Mouse (Mus musculus) thymus, adult 2 months (tissue): Measurements from ENCODE around the gene 1700015F17Rik. TPM values are rescaled to one million over a fixed set of nuclear protein-coding genes. Genes with fewer than 3 reads are reported as not detected.
A peak's percentile ranks its signal among the peaks of the same experiment; 100 is the strongest.

ENCODE experiments used
- DNase-seq: peaks from one replicate; pipeline ENCODE4 v3.0.0; 2021
- H3K27ac ChIP-seq: fragments of 200-500 bp; 2 replicates; pipeline ENCODE4 v1.5.1; 2012; ENCODE audit warnings: low read length, control low read depth; ENCODE audit not compliant: control insufficient read depth, insufficient read depth
- H3K27me3 ChIP-seq: fragments of 200-500 bp; 2 replicates; pipeline ENCODE4 v1.6.1; 2012; ENCODE audit warnings: mild to moderate bottlenecking, low read length, moderate library complexity, mixed read lengths; ENCODE audit not compliant: control insufficient read depth, insufficient read depth
- H3K36me3 ChIP-seq: fragments of 200-500 bp; 2 replicates; pipeline ENCODE4 v1.6.1; 2012; ENCODE audit warnings: mild to moderate bottlenecking, low read length, moderate library complexity; ENCODE audit not compliant: control insufficient read depth, insufficient read depth
- H3K4me1 ChIP-seq: fragments of 200-500 bp; replicated peaks from 2 replicates; pipeline ENCODE4 v1.6.1; 2012; ENCODE audit warnings: low read length; ENCODE audit not compliant: control insufficient read depth, insufficient read depth
- H3K4me3 ChIP-seq: fragments of 200-500 bp; 2 replicates; pipeline ENCODE4 v1.5.1; 2012; ENCODE audit warnings: mild to moderate bottlenecking, low read length, control low read depth, moderate library complexity; ENCODE audit not compliant: control insufficient read depth, insufficient read depth
- CTCF ChIP-seq: fragments of 200-500 bp; IDR thresholded peaks from 2 replicates; pipeline ENCODE4 v1.5.1; 2012; ENCODE audit warnings: mild to moderate bottlenecking, control low read depth, low read length, moderate library complexity, borderline replicate concordance; ENCODE audit not compliant: control insufficient read depth, poor library complexity, insufficient read depth; ENCODE audit errors: extremely low read depth
- POLR2A ChIP-seq: fragments of 200-500 bp; IDR thresholded peaks from 2 replicates; pipeline ENCODE4 v1.6.1; 2012; ENCODE audit warnings: mild to moderate bottlenecking, low read length, control low read depth, moderate library complexity; ENCODE audit not compliant: control insufficient read depth, poor library complexity, insufficient read depth; ENCODE audit errors: extremely low read depth
- whole genome bisulfite sequencing: fragments of 180-500 bp; shearing (Covaris S2); methylation state at CpG from one replicate; pipeline ENCODE4 v1.1.7; 2018; 5-methylcytosine and 5-hydroxymethylcytosine counted together
- polyA plus RNA-seq: library from polyadenylated mRNA; depleted of rRNA; stranded (reverse); fragments of >200 nt; gene quantifications from 2 replicates; pipeline ENCODE4 v1.2.3, GENCODE M21; 2012; rRNA removed

The 1700015F17Rik gene
- not detected in 2 replicates for polyA plus RNA-seq

DNA sequence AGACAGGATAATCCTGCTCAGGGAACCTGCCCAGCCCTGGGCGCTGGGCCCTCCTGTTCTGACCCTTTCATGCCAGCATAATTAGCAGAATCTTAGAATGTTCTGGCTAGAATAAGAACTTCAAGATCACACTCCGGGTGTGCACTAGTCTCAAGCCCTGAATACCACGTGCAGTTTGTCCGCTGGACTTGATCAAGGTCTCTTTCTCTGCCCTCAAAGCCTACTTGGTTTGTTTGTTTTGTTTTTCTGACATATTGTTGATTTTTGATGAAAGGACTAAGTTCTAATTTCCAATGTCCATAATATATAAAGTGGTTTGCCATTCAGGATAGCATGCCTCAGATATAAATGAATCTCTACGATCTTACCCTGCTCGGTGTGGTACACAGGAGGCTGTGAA is at the start of gene 1700015F17Rik:
1700015F17Rik (minus strand) TSS at position 101 of the 400 bp plus-strand sequence.
- no peak for DNase-seq
- TF ChIP-seq POLR2A (no peak), CTCF (no peak)
- H3K27me3 ChIP-seq = no peaks in the 10 kb centered on the region

DNA sequence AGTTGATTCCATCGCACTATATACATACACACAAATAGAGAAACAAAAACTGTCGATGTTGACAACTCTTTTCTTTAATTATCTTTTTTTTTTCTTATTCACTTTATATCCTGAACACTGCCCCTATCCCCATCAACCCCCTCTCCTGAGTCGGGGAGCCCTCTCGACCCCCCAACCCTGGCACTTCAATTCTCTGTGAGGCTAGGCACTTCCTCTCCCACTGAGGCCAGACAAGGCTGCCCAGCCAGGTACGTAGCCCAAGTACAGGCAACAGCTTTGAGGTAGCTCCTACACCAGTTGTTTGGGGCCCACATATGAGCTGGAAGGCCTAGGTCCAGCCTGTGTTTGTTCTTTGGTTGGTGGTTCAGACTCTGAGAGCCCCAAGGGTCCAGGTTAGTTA is 36.5 kb upstream of the 1700015F17Rik start:
- Histone ChIP-seq H3K4me1 (peaks cover 5% of the 10 kb centered on the region; the same call in 1 of the 2 replicates), H3K27me3 (no peaks in the 10 kb centered on the region), H3K27ac (no peak overlapping the region), H3K36me3 (no peaks in the 10 kb centered on the region), H3K4me3 (no peak overlapping the region)
- no peak for DNase-seq
- 80% methylated on average over 5 of the region's 5 CpGs for WGBS
- TF ChIP-seq CTCF = no peak
- no peak for TF ChIP-seq POLR2A

More for the DNA sequence above, at the start of gene 1700015F17Rik:
- H3K36me3 ChIP-seq = no peaks in the 10 kb centered on the region
- H3K4me1 ChIP-seq = no peaks in the 10 kb centered on the region
- H3K27ac ChIP-seq = no peak within 1 kb of the TSS
- no peak within 1 kb of the TSS for H3K4me3 ChIP-seq
- 96% methylated on average over 6 of the region's 6 CpGs for WGBS

DNA sequence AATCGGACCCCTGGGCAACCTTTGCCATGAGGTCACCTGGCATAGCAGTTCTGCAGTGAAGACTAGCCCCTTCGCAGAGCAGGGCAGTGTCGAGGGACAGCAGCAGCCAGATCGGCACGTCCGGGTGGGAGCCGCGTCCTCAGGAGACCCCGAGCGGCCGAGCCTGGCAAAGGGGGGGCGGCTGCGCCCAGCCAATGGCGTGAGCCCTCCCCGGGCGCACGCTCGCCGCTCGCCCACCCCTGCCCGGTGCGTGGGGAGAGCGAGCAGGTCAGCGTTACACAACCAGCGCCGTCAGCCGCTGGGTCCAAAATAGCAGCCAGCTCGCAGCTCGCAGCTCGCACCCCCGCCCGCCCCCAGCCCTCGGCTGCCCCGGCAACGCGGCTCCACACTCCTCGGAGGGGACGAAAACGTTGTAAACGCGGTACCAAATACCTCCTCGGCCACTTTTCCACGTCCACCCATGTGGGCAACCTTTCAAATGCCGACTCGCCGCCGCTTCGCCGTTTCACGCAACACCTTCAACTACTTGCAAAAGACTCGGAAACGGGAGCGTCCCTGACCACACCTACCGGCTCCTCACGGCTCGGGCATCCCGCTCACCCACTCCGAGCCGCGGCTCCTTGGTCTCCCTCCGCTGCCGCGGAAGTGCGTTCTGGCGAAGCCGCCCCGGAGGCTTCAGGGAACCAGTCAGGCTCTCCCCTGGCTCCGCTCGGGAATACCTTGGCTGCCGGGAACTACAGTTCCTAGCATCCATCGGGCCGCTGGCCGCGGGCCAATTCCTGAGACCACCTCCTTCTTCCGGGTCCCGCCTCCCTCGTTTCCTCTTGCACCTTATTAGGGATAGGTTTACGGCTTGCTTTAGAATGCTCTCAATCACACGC is 35.5 kb upstream of the 1700015F17Rik start, which contains the start of gene Cldn12:
Cldn12 (minus strand) TSS at position 763 of the 881 bp plus-strand sequence.
- H3K4me1 ChIP-seq = peaks cover 5% of the 10 kb centered on the region; the same call in 1 of the 2 replicates
- H3K27me3 ChIP-seq = no peaks in the 10 kb centered on the region
- TF ChIP-seq CTCF = 0 out of 2 replicates have a peak, but pooled peaks have one; percentile 27
- no peak for TF ChIP-seq POLR2A
- H3K36me3 ChIP-seq = no peaks in the 10 kb centered on the region
- no peak within 1 kb of the TSS for H3K27ac ChIP-seq
- under 1% methylated on average over 79 of the region's 79 CpGs for WGBS
- DNase-seq = peak; percentile 51
- peak within 1 kb of the TSS; percentile 57 for H3K4me3 ChIP-seq

DNA sequence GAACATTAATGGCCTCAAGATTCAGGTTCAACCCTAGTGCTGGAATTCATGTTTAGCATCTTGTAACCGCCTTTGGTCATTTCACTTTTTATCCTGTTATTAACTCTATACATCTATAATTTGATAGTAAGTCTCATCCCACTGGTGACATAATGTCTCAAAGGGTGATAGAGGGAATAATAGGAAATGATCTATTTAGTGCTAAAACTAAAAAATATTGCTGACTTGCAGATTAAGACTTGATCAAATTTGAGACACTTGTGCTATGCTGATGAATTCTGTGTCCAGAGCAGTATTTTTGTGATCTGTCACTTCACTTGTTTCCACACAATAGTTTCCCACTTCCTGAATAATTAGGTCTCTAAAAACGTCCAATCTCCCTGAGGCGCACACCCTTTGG is 32.5 kb upstream of the 1700015F17Rik start:
- Histone ChIP-seq H3K36me3 (no peaks in the 10 kb centered on the region), H3K4me3 (no peak overlapping the region), H3K4me1 (peaks cover 5% of the 10 kb centered on the region; the same call in 1 of the 2 replicates), H3K27me3 (no peaks in the 10 kb centered on the region), H3K27ac (no peak overlapping the region)
- no peak for TF ChIP-seq POLR2A
- TF ChIP-seq CTCF = no peak
- WGBS = 84% methylated on average over 3 of the region's 3 CpGs
- no peak for DNase-seq

DNA sequence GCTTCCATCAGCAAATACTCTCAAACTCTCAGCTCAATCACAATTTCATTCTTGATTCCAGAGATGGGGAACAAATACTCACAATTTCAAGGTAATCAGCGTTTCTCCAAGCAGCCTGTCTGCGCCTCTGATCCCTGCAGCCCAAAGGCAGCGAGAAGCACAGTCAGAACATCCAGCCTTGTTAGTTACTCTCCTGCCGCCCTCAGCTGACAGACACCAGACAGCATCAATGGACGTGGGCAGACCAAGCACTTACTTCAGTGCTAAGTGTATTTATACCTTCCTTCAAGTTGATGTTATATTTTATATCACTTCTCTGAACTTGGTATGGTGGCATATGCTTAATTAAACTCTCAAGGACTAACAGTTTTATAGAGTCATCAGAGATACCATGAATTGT is 32.0 kb upstream of the 1700015F17Rik start:
- TF ChIP-seq CTCF (no peak), POLR2A (no peak)
- Histone ChIP-seq H3K27me3 (no peaks in the 10 kb centered on the region), H3K27ac (no peak overlapping the region), H3K4me3 (no peak overlapping the region), H3K36me3 (no peaks in the 10 kb centered on the region), H3K4me1 (peaks cover 5% of the 10 kb centered on the region; the same call in 1 of the 2 replicates)
- 92% methylated on average over 5 of the region's 5 CpGs for WGBS
- DNase-seq = no peak

DNA sequence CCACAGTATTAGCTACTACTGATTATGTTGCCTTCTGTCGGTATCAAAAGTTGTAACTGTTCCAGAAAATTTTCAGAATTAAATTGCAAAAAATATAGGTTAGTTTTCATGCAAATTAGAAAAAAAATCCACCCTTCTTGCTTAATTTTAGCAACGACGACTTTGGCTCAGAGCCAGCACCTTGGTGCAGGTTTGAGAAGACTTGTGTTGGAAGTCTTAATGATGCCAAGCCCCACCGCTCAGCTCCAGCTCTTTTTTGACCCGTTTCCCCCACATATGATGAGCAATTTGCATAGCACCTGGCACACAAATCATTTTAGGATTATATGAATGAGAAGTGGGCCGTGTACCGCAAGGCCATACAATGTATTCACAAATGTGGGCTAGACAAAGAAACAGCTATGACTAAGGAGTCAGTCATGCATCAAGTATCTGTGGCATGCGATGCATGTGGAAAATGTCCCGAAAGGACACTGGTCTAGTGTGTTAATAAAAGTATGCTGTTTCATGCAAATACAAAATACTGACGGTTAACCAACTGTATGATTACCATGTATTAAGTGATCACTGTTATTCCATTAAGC is 31.5 kb upstream of the 1700015F17Rik start:
- H3K36me3 ChIP-seq = no peaks in the 10 kb centered on the region
- no peak for TF ChIP-seq POLR2A
- TF ChIP-seq CTCF = no peak
- no peak overlapping the region for H3K4me3 ChIP-seq
- no peaks in the 10 kb centered on the region for H3K27me3 ChIP-seq
- no peak for DNase-seq
- H3K27ac ChIP-seq = no peak overlapping the region
- peaks cover 5% of the 10 kb centered on the region; the same call in 1 of the 2 replicates for H3K4me1 ChIP-seq
- 92% methylated on average over 10 of the region's 10 CpGs for WGBS
